Mouse (Mus musculus): ENCODE results near the gene Arhgef3.

The Arhgef3 gene

DNA sequence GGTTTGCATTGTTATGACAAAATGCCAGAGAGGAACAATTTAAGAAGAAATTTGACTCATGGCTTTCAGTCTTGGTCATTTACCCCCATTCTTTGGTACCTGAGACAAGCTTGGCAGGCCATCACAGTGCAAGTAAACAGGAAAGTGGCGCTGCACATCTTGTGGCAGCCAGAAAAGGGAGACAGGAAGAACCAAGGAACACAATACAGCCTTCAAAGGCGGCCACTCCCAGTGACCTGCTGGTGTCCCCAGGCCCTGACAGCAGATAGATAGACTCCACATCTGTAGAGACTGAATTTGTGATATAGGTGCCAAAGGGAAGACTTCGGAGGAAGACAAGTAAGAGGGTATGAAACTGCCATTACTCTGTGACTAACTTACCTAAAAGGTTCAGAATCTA, 293.5 kb downstream of the Arhgef3 start:
- DNase-seq (ENCODE audit: low read depth, low spot score) = no peak

DNA sequence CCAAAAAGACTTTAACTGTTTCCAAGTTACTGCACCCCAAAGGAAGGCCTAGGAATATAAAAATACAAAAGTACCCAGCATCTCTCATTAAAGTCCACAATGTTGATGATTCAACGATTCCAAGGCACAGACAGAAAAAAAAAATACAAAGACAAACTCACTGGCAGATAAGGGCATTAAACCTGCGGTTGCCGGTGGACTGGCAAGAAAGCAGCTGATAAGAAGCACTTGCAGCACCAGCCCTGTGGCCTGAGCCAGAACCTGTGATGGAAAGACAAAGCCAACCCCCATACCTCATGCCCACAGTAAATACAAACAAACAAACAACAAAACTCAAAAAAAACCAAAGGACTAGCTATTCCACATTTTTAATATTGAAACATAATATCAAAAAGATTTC, 295.0 kb downstream of the Arhgef3 start:
- DNase-seq (ENCODE audit: low read depth, low spot score) = no peak

DNA sequence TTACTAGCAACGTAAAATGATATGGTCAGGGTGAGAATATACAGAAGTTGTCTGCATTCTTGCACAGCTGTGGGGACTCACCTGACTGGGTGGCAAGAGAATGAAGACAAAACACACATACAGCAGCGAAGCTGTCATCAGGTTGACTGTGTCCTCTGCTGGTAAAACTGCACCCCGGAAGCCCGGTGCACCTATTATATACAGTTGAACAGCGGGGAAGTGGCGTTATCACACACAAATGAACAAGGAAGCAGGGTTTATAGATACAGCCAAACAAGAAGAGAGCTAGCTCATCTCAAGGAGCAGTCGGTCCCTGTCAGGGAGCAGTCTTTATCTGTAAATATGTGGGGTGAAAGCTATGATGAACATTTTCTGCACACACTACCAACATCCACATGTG, 296.8 kb downstream of the Arhgef3 start:
- DNase-seq (ENCODE audit: low read depth, low spot score) = no peak

DNA sequence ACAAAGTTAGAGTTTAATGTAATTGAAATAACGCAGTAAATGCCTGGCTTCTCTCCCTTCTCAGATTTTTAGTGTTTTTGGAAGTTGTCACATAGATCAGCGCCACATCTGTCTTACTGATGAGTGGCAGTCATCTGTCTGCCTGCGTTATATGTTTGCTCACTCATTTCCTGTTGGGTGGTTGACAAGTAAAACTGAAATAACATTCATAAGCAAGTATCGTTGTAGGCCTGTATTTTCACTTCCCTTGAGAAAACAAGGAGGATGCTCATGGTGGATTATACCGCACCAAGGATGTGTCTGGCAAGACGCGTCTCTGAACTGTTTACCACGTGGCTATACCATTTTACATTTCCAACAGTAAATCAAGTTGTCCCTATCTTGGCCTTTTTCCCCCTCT, 298.0 kb downstream of the Arhgef3 start:
- no peak for DNase-seq (ENCODE audit: low read depth, low spot score)

DNA sequence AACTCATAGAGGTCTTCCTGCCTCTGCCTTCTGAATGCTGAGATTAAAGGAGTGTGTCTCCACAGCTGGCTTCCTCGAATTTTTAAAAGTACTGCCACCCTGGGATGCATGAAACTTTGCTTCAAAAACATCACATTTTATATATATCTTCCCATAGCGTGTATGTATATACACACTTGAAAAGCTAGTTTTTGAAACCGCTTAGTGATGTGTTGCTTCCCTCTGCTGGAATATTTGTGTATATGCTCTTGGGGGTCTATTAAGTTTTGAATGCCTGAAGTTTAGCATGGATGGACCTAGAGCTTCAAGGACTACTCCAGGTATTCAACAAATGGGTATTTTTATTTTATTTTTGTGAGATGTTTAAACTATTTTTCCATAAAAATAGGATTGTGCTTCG, 299.3 kb downstream of the Arhgef3 start:
- no peak for DNase-seq (ENCODE audit: low read depth, low spot score)

DNA sequence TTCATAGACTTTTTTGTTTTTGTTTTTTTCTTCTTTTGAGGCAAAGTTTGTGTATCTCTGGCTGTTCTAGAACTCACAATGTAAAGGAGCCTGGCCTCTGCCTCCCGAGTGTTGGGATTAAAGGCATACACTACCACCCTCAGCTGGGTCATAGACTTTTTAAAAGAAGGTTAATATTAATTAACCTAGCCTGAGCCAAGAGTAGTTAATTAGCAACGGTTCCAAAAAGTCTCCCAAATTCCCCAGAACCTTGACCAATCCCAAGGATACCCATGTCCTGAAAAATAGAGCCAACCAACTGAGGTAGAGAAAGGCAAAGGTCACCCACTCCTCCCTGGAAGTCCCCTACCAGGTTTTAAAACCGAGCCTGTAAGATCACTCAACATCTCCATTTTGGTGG, 306.1 kb downstream of the Arhgef3 start:
- no peak for DNase-seq (ENCODE audit: low read depth, low spot score)

DNA sequence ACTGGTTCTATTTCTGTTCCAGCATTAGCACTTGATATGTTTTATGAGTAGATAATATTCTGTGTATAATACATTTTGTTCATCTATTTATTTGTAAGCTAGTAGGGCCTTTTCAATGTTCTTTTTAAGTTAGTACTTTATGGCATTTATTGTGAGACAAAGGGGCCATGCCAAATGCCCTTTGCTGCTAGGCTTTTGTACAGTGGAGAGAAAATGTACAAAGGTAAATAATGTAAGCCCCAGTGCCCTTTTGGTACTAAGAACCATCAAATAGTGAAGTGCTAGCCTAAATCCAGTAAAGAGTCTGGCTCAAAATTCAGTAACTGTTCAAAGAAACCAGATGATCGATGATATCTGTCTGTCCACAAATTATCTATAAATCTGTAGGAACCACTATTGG, 307.6 kb downstream of the Arhgef3 start:
- DNase-seq (ENCODE audit: low read depth, low spot score) = no peak

DNA sequence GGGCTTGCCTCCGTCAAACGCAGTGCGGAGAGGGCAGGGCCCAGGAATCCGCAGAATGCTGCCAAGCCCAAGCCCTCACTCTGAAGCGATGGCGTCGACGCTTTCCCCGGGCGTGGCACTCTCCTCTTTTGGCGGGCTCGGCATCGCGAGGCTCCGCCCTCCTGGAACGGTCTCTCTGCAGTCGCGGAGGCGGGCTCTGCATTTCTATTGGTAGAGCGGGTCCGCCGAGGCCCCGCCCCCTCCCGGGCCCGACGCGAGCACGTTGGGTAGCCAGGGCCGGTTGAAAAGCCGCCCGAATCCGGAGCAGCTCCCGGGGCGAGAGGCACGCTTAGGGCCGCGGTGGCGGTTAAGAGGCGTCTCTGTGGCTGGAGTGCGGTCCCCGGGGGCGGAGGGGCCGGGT, 313.9 kb downstream of the Arhgef3 start, which contains the start of gene Fam208a:
Gene Fam208a, plus strand, starts transcription at position 262 of the 400 bp plus-strand sequence.
- DNase-seq (ENCODE audit: low read depth, low spot score) = peak; percentile 87

DNA sequence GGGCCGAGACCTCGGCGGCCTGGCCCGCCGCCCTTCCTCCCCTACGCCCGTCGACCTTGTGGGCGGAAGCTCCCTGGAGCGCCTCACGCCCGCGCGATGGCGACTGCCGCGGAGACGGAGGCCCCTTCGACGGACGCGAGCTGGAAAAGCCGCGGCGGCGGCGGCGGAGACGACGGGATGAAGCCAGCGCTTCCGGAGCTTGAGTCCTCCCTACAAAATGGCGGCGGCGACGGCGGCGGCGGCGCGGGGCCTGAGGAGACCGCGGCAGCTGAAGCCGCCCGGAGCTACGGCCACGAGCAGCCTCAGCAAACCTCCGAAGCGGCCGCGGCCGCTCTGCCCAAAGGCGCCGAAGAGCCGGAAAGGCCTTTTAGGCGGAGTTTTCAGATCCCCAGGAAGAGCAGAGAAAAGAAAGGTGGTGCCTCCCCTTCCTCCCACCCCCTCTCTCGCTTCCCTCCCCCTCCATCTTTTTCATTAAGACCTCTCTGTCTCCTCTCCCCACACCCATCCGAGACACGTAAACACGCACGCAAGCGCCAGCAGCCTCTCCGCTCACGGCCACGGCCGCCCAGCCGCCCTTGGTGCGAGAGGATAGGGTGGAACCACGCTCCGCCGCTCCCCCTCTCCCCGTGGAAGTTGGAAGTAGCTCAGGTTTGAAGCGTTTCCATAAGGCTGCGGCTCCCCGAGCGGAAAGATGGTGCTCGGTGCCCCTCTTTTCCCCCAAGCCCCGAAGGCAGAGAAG, 314.4 kb downstream of the Arhgef3 start:
- DNase-seq (ENCODE audit: low read depth, low spot score) = peak; percentile 34

DNA sequence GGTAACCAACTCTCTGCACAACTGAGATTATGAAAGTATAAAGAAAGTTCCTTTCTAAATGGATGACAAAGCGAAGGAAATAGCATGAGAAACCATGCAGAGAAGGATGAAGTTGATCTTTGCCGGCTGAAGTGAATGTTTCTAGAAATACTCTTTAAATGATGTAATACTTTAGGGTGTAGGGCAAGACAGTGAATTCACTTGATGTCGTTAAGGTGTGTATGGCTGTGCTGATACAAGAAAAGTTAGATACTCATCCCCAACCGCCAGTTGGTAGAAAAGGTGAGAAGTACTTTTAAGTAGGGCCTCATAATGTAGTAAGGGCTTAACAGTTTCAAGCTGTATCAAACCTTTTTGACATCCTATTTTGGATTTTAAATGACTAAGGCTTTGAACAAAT, 315.6 kb downstream of the Arhgef3 start:
- no peak for DNase-seq (ENCODE audit: low read depth, low spot score)

DNA sequence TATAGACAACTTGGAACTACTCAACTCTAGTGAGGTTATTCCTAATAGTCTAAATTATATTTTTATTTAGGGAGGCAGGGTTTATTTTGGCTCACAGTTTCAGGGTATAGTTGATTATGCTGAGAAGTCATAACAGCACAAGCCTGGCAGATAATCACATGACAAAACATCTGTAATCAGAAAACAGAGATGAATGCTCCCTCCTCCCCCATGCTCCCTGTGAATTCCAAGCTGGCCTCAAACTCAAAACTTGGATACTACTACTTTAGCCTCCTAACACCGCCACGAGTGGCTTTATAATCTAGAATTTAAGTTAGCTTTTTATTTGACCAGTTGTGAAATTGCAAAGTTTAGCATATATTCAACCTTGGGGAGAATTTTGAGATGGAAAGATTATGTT, 317.4 kb downstream of the Arhgef3 start:
- no peak for DNase-seq (ENCODE audit: low read depth, low spot score)

DNA sequence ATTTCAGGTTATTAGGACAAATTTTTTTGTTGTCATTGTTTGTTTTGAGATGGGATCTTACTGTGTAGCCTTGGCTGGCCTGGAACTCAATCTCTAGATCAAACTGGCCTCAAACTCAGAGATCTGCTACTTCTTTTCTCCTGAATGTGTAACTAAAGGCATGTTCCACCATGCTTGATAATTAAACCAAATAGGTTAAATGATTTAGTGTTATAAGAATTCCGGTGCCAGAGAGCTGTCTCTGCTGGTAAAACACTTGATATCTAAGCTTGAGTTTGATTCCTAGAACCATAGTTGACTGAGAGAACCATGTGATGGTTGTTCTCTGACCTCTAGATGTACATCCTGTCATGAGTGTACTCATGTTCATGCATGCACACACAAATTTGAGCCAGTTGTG, 321.4 kb downstream of the Arhgef3 start:
- DNase-seq (ENCODE audit: low read depth, low spot score) = no peak

DNA sequence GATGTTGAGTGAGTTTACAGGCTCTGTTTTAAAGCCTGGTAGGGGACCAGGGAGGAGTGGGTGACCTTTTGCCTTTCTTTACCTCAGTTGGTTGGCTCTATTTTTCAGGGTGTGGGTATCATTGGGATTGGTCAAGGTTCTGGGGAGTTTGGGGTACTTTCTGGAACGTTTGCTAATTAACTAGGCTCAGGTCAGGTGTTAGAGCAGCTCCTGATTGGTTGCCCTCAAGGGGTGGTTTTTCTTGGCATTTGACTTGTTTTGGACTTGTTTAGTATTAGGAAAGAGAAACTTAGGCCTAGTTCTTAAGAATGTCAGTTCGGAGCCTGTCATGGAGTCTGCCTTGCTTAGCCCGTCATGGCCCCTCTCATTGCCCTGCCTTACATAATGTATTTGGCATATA, 322.1 kb downstream of the Arhgef3 start:
- DNase-seq (ENCODE audit: low read depth, low spot score) = no peak

DNA sequence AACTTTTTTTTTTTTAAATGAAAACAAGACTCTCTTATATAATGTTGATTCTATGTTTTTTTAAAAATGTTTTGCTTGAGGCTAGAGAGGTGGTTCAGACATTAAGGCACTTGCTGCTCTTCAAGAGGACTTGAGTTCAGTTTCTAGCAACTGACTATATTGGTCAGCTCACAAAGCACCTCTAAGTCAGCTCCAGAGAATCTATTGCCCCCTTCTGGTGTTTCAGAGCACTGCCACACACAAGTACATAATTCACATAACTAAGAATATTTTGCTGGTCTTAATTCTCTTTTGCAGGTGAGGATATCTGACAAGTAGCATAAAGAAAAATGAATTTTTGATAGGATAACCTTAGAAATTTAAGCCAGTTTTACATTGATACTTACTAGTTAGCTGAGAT, 326.2 kb downstream of the Arhgef3 start:
- DNase-seq (ENCODE audit: low read depth, low spot score) = no peak

DNA sequence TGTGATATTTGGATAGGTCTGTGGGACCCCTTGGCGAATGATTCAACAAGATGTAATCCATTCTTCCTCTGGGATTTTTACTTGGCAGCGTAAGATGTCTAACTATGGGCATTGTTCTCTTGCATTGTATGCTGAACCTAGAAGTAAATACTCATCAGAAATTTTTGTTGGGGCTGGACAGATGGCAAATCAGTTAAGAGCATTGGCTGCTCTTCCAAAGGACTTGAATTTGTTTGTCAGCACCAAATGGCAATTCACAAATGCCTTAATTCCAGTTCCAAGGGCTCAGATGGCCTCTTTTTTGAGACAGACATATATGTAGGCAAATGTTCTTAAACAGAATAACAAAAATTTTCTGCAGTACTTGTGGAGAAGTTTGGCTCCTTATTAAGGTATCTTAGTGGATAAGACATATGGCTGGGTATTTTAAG, 330.2 kb downstream of the Arhgef3 start:
- no peak for DNase-seq (ENCODE audit: low read depth, low spot score)

DNA sequence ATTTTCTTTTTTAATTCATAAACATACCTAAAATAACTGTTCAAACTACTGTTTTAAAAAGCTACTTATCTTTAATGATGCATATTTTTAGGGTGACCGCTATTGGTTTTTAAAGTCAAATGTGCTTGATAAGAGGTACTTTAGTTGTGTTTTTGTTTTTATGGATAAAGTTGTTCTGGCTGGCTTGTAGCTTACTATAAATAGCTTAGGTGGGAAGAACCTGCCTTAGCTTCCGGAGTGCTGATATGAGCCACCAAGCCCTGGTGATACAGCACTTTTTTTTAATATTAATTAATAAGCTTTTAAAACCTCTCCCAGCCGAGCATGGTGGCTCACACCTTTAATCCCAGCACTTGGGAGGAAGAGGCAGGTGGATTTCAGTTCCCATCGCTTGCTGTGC, 332.3 kb downstream of the Arhgef3 start:
- no peak for DNase-seq (ENCODE audit: low read depth, low spot score)

Measured in WW6 (cell line).